Mouse (Mus musculus) forebrain, embryonic 12.5 days (tissue): ENCODE results near the gene Ran. TPM values are rescaled to one million over a fixed set of nuclear protein-coding genes. Genes with fewer than 3 reads are reported as not detected.

Experiments used
- ATAC-seq: fragments of 200-750 bp; cut with Nextera tagmentation; 2 replicates; pipeline ENCODE4 v1.8.0; 2017; ENCODE audit warnings: moderate TSS enrichment; ENCODE audit not compliant: low FRiP score
- H3K27ac ChIP-seq: fragments of 300-500 bp; sonication (generic); 2 replicates; pipeline ENCODE4 v1.5.1; 2016; ENCODE audit warnings: mild to moderate bottlenecking
- H3K27me3 ChIP-seq: fragments of 300-500 bp; sonication (generic); 2 replicates; pipeline ENCODE4 v1.6.1; 2016; ENCODE audit warnings: mild to moderate bottlenecking
- H3K36me3 ChIP-seq: fragments of 300-500 bp; sonication (generic); replicated peaks from 2 replicates; pipeline ENCODE4 v1.6.1; 2016; ENCODE audit warnings: mild to moderate bottlenecking
- H3K4me1 ChIP-seq: fragments of 300-500 bp; sonication (generic); 2 replicates; pipeline ENCODE4 v1.6.1; 2016
- H3K4me2 ChIP-seq: fragments of 300-500 bp; sonication (generic); 2 replicates; pipeline ENCODE4 v1.6.1; 2016; ENCODE audit warnings: mild to moderate bottlenecking, moderate library complexity
- H3K4me3 ChIP-seq: fragments of 300-500 bp; sonication (generic); replicated peaks from 2 replicates; pipeline ENCODE4 v1.5.1; 2016; ENCODE audit warnings: mild to moderate bottlenecking
- H3K9ac ChIP-seq: fragments of 300-500 bp; sonication (generic); 2 replicates; pipeline ENCODE4 v1.6.1; 2016; ENCODE audit warnings: mild to moderate bottlenecking
- H3K9me3 ChIP-seq: fragments of 300-500 bp; sonication (generic); 2 replicates; pipeline ENCODE4 v1.6.1; 2016
- WGBS: fragments of 180-500 bp; shearing (Covaris S2); methylation state at CpG from one replicate; pipeline ENCODE4 v1.1.7; 2016; 5-methylcytosine and 5-hydroxymethylcytosine counted together
- polyA plus RNA-seq: library from polyadenylated mRNA; unstranded; fragments of >200 nt; fragmentation: Nextera tagmentation; extraction: Ambion mirVana; gene quantifications from 2 replicates; pipeline ENCODE4 v1.2.1, GENCODE M21; 2016

The Ran gene
- polyA plus RNA-seq, 1 experiment from 2014 or later = 821 TPM

DNA sequence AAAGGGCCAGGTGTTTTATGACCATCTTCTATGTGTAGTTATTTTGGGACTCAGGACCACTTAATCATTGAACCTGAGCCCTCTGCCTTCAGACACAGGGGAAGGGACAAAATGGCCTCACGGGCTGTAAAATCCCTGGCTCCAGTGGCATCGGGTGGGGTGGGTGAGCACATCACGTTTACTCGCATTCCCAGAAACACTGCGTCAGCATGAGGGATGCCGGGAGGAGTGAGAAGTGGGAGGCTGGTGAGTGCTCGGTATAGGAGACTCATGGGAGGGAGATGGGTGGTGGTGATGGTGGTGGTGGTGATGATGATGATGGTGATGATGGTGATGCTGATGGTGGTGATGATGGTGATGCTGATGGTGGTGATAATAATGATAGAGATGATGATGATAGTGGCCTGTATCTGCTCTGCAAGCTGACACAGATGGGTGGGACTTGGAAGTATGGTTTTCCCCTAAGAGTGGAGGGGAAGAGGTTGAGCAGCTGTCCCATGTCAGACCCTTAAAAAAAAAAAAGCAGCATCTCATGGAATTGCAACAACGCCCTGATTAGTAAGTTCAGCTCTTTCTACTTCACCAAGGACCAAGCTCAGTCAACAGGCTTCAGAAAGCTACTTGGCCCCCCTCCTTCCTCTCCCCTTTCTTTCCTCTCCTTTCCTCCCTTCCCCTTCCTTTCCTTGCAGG, 46.8 kb downstream of the Ran start:
- H3K4me2 ChIP-seq = no peak overlapping the region
- no peak overlapping the region for H3K27ac ChIP-seq
- WGBS = 89% methylated on average over 8 of the region's 8 CpGs
- H3K36me3 ChIP-seq = no peaks in the 10 kb centered on the region
- no peak overlapping the region for H3K4me3 ChIP-seq
- no peak for ATAC-seq
- H3K27me3 ChIP-seq = peaks cover 10% of the 10 kb centered on the region
- H3K4me1 ChIP-seq = peaks cover 12% of the 10 kb centered on the region
- no peaks in the 10 kb centered on the region for H3K9me3 ChIP-seq
- H3K9ac ChIP-seq = no peak overlapping the region

DNA sequence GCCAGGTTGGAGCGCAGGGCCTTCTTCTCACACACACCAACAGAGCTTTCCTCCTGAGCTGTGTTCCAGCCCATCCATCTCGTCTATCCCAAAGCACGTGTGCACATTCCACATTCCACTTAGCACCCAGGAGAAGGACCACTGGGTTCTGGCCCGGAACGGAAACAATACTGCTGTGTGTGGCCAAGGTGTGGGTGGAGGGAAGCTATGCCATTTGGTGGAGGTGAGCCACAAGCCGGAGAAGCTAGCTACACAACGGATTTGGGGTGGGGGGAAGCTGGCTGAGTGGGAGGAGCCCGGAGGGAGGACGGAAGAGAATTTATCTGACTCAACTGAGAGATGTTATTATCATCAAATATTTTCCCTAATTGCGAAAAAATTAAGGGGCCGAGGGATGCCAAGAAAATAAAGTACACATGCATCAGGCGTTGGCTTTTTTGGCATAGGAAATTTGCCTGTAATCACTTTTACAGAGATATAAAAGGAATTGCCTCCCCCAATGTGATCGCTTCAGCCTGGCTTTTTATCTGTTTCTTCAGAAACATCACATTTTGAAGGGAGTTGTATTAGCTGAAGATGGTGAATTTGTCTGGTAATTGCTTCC, 47.5 kb downstream of the Ran start:
- Histone ChIP-seq H3K9ac (no peak overlapping the region), H3K27me3 (peaks cover 7% of the 10 kb centered on the region), H3K27ac (no peak overlapping the region), H3K4me1 (peaks cover 15% of the 10 kb centered on the region), H3K9me3 (no peaks in the 10 kb centered on the region), H3K4me3 (no peak overlapping the region), H3K36me3 (no peaks in the 10 kb centered on the region), H3K4me2 (no peak overlapping the region)
- ATAC-seq = no peak
- 85% methylated on average over 13 of the region's 13 CpGs for WGBS

- no peak for ATAC-seq
- Histone ChIP-seq H3K9me3 (no peaks in the 10 kb centered on the region), H3K4me2 (no peak overlapping the region), H3K27me3 (no peaks in the 10 kb centered on the region), H3K9ac (no peak overlapping the region), H3K27ac (no peak overlapping the region), H3K4me3 (no peak overlapping the region), H3K4me1 (peaks cover 8% of the 10 kb centered on the region; the same call in 1 of the 2 replicates), H3K36me3 (no peaks in the 10 kb centered on the region)
- 81% methylated on average over 14 of the region's 14 CpGs for WGBS
Measured at GRCm38 (mm10) chr5:129071761-129072280, 52.0 kb downstream of the Ran start.

GRCm38 (mm10) chr5:129073404-129073803, 53.5 kb downstream of the Ran start:
- no peak overlapping the region for H3K27ac ChIP-seq
- WGBS = 76% methylated on average over 6 of the region's 6 CpGs
- no peak overlapping the region for H3K9ac ChIP-seq

More at GRCm38 (mm10) chr5:129073404-129073803, 53.5 kb downstream of the Ran start:
- ATAC-seq = no peak
- H3K4me3 ChIP-seq = no peak overlapping the region
- peaks cover 8% of the 10 kb centered on the region; the same call in 1 of the 2 replicates for H3K4me1 ChIP-seq
- no peaks in the 10 kb centered on the region for H3K36me3 ChIP-seq
- no peaks in the 10 kb centered on the region for H3K27me3 ChIP-seq
- no peaks in the 10 kb centered on the region for H3K9me3 ChIP-seq
- H3K4me2 ChIP-seq = no peak overlapping the region

Other genes with a start within 250 kb of the Ran start
- gene Rimbp2, start 66.6 kb upstream of the Ran start, polyA plus RNA-seq = 1.00 and 1.3 TPM in 2 replicates
- 23.1 and 25.7 TPM in 2 replicates for gene Stx2, start 11.5 kb upstream of the Ran start, polyA plus RNA-seq
- 0.05 and 0.09 TPM in 2 replicates for gene Adgrd1, start 76.7 kb downstream of the Ran start, polyA plus RNA-seq